Mouse (Mus musculus): ENCODE results near the gene Klhl42. TPM values are rescaled to one million over a fixed set of nuclear protein-coding genes. Genes with fewer than 3 reads are reported as not detected.

Gene Klhl42
- polyA plus RNA-seq, 1 experiment from 2014 or later = 7.1 TPM

DNA sequence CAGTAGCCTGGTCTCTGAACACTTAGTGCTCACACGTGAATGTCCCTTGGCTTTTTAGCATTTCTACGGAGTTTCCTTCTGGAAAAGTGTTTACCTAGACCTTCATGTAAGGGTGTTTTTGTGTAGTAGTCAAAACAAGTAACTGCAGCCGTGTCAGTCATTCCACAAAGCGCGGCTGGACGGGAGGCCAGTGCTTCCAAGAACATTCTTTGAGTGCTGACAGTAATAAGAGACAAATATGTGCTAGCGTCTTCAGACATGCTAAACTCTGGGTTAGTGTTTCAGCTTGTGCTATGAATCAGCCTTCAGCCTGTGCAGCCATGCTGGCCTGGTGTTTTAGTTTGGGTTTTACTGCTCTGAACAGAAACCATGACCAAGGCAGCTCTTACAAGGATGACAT is 28.5 kb upstream of the Klhl42 start:
- 91% methylated on average over 7 of the region's 7 CpGs for WGBS
- DNase-seq (ENCODE audit: low spot score) = no peak
- Histone ChIP-seq H3K4me3 (no peak overlapping the region), H3K27ac (no peak overlapping the region), H3K36me3 (peaks cover 89% of the 10 kb centered on the region), H3K4me1 (replicated peaks) (no peaks in the 10 kb centered on the region), H3K9me3 (no peaks in the 10 kb centered on the region), H3K27me3 (ENCODE audit: insufficient read depth, poor library complexity, severe bottlenecking) (no peaks in the 10 kb centered on the region)

DNA sequence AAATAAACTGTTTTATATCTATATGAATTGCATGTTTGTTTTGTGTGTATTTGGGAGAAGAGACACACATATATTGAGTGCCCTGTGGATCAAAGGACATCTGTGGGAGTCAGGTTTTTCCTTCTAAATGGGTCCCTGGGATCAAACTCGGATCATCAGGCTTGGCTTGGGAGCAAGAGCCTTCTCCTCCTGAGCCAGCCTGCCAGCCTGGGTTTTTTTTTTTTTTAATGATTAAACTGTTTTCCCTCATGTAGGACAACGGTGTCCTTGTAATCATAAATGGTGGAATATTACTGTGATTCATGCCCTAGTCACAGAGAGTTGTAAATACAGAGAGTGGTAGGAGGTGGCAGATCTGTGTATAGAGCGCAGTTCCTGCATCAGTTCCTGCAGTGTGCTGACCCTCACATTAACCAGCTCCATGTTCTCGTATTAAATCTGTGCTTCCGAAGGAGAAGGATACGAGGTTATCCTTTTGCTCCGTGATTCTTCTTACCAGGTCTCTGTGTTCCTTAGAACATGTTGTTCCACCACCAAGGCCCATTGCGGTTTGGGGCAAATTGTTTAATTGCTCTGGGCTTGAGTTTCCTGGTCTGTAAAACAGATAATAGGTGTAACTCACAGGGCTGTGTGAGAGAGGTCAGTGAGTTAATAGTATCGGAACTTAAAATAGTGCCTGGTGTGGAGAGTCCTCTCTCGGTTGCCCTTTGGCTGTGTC is 26.8 kb upstream of the Klhl42 start:
- Histone ChIP-seq H3K4me1 (replicated peaks) (peaks cover 10% of the 10 kb centered on the region), H3K4me3 (no peak overlapping the region), H3K36me3 (peaks cover 77% of the 10 kb centered on the region), H3K27me3 (ENCODE audit: insufficient read depth, poor library complexity, severe bottlenecking) (no peaks in the 10 kb centered on the region), H3K9me3 (no peaks in the 10 kb centered on the region), H3K27ac (no peak overlapping the region)
- no peak for DNase-seq (ENCODE audit: low spot score)
- 95% methylated on average over 10 of the region's 10 CpGs for WGBS

DNA sequence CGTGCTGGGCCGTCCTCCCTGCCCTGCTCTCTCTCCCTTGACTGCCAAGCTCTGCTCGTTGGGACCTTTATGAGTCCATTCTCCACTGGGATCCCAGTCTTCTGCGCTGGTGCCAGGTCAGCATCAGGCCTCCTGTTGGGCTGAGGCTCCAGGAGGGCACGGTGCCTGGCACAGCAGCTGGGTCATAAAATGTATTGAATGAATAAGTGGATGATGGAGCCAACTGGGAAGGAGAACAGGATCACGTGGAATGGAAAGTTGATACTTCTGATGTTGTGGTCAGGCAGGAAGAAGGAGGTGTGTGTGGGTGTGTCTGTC is 26.3 kb upstream of the Klhl42 start:
- peaks cover 72% of the 10 kb centered on the region for H3K36me3 ChIP-seq

DNA sequence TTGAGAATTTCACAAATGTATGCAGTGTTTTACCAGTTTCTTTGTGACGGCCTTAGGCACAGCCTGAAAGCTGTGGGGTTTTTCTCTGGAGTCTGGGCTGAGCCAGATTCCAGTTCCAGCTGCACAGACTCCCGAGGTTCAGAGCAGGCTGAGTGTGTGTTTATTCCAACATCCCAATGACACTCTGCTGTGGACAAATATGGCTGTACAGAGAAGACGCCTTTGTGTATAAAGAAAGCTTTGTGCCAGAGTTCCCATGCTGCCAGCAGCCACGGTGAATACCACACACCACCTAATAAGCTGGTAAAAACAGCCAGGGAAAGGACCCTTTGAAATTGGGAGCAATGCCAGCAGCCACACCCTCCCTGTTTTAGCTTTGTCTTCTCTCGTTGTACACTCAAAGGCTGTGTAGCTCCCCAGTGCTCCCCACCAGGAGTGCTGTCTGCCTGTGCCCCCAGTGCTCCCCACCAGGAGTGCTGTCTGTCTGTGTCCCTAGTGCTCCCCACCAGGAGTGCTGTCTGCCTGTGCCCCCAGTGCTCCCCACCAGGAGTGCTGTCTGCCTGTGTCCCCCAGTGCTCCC is 15.3 kb upstream of the Klhl42 start:
- Histone ChIP-seq H3K9me3 (no peaks in the 10 kb centered on the region), H3K27me3 (ENCODE audit: insufficient read depth, poor library complexity, severe bottlenecking) (no peaks in the 10 kb centered on the region), H3K36me3 (peaks cover 41% of the 10 kb centered on the region), H3K4me3 (no peak overlapping the region), H3K27ac (no peak overlapping the region), H3K4me1 (replicated peaks) (no peaks in the 10 kb centered on the region)
- DNase-seq (ENCODE audit: low spot score) = no peak
- WGBS = 73% methylated on average over 5 of the region's 5 CpGs

More for the DNA sequence above, 26.3 kb upstream of the Klhl42 start:
- Histone ChIP-seq H3K27ac (no peak overlapping the region), H3K4me3 (no peak overlapping the region), H3K9me3 (no peaks in the 10 kb centered on the region), H3K27me3 (ENCODE audit: insufficient read depth, poor library complexity, severe bottlenecking) (no peaks in the 10 kb centered on the region), H3K4me1 (replicated peaks) (peaks cover 10% of the 10 kb centered on the region)
- WGBS = 91% methylated on average over 6 of the region's 6 CpGs
- no peak for DNase-seq (ENCODE audit: low spot score)

DNA sequence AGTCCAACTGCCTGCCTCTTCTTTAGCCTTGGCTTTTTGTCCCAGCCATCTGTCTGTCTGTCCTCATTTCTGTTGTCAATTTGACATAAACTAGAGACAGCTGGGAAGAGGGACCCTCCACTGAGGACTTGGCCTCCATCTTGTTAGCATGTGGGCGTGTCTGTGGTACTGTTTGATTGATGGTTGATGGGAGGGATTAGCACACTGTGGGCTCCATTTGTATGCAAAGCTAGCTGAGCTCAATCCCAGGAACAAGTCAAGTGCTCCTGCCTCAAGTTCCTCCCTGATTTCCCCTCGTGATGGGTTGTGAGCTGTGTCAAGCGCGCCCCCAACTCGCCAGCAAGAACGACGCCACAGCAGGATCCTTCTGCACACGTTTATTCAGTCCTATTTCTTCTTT is 14.3 kb upstream of the Klhl42 start:
- 80% methylated on average over 8 of the region's 8 CpGs for WGBS
- no peaks in the 10 kb centered on the region for H3K27me3 ChIP-seq (ENCODE audit: insufficient read depth, poor library complexity, severe bottlenecking)
- H3K4me1 ChIP-seq (replicated peaks) = no peaks in the 10 kb centered on the region
- no peak for DNase-seq (ENCODE audit: low spot score)
- H3K36me3 ChIP-seq = peaks cover 32% of the 10 kb centered on the region
- no peaks in the 10 kb centered on the region for H3K9me3 ChIP-seq
- H3K4me3 ChIP-seq = no peak overlapping the region
- no peak overlapping the region for H3K27ac ChIP-seq

DNA sequence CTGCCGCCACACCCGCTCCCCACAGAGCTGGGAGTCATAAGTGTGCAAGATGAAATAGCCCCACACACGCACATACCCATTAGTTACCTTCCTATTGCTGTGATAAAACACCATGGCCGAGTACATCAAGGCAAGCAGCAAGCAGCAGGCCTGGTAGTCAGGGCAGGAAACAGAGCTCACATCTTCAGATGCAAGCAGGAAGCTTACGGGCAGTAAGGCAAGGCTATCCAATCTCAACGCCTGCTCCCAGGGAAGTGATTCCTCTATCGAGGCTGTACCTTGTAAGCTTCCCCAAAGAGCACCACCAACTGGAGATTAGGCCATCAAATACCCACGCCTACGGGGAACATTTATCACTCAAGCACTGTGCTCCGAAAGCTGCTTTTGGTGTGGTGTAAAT is 11.3 kb upstream of the Klhl42 start:
- Histone ChIP-seq H3K4me3 (no peak overlapping the region), H3K4me1 (replicated peaks) (no peaks in the 10 kb centered on the region), H3K36me3 (peaks cover 12% of the 10 kb centered on the region), H3K9me3 (no peaks in the 10 kb centered on the region), H3K27ac (no peak overlapping the region), H3K27me3 (ENCODE audit: insufficient read depth, poor library complexity, severe bottlenecking) (no peaks in the 10 kb centered on the region)
- 93% methylated on average over 10 of the region's 10 CpGs for WGBS
- DNase-seq (ENCODE audit: low spot score) = no peak

DNA sequence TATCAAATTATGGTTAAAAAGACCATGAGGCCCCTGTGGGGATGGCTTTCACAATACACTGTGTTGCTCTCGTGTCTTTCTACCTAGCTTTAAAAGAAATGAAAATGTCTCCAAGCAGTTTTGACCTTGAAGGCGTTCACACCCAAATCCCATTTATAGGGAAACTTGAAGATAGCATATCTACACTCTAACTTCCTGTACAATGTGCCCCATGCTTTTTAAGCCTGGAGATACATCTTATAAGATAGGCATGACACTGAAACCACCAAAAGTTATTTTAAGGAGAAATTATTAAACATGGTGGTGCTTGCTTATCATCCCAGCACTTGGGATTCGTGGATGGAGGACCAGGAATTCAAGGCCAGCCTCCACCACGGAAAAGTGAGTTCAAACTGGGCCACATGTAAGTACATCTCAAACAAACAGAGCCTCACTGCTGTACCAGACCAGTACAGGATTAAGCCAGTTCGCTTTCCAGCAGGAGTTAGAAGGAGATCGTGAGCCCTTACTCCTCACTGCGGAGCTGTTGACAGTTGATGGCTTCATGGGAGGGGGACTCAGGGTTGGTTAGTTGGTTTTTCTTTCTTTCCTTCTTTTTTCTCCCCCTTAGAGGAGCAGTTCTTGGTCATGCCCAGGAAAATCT is 5.7 kb upstream of the Klhl42 start:
- Histone ChIP-seq H3K36me3 (no peaks in the 10 kb centered on the region), H3K27ac (no peak overlapping the region), H3K4me1 (replicated peaks) (peaks cover 22% of the 10 kb centered on the region), H3K27me3 (ENCODE audit: insufficient read depth, poor library complexity, severe bottlenecking) (peaks cover 18% of the 10 kb centered on the region), H3K9me3 (no peaks in the 10 kb centered on the region), H3K4me3 (no peak overlapping the region)
- no peak for DNase-seq (ENCODE audit: low spot score)
- 52% methylated on average over 7 of the region's 7 CpGs for WGBS

DNA sequence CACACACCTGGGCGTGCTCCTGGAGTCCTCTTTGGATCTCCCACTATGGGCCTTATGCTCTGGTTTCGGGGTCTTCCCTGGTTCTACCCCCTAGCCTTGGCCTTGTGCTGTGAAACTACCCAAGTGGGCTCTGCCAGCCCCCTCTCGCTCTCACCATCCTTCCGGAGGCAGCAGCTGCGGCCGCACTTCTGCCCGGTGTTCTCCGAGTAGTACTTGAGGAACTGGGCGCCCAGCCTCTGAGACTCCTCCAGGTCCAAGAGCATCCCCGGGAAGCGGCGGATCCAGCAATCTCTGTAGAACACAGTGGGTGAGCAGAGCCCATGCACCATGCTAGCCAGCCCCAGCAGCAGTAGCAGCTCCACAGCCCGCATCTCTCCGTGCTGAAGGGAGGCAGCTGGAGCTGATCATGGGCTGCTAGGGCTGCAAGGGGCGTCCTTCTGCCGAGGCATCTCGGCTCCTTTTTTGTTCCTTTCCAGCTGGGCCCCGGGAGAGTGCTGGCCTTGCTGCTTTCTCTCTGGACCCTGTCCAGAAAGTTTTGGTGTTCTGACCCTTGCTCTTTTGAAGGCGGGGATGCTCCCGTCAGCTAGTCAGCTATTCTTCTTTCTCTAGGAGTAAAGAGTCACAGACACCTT is 4.5 kb upstream of the Klhl42 start, which contains the start of gene Mansc4:
Gene Mansc4 (minus strand): TSS at position 439 of the 632 bp plus-strand sequence.
- H3K4me3 ChIP-seq = peak within 1 kb of the TSS; percentile 48
- WGBS = 4% methylated on average over 20 of the region's 20 CpGs
- H3K9me3 ChIP-seq = no peaks in the 10 kb centered on the region
- H3K36me3 ChIP-seq = no peaks in the 10 kb centered on the region
- H3K4me1 ChIP-seq (replicated peaks) = peaks cover 34% of the 10 kb centered on the region
- H3K27ac ChIP-seq = peak within 1 kb of the TSS; percentile 74
- DNase-seq (ENCODE audit: low spot score) = peak; percentile 59
- peaks cover 20% of the 10 kb centered on the region for H3K27me3 ChIP-seq (ENCODE audit: insufficient read depth, poor library complexity, severe bottlenecking)

DNA sequence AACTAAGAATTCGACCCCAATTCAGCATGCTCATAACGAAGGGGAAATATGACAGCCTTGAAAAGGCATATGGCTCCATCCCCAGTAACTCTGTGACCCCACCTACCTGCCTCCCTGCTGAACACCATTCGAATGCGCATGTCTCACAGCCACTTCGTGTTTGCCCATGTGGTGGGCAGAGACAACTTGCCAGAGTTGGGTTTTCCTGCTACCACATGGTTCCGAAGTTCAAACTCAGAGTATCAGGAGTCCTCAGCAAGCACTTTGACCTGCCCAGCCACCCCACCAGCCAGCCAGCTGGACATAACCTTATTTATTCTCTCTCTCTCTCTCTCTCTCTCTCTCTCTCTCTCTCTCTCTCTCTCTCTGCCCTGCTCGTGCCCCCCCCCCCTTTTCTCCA is 3.4 kb upstream of the Klhl42 start:
- WGBS = 42% methylated on average over 7 of the region's 7 CpGs
- Histone ChIP-seq H3K9me3 (no peaks in the 10 kb centered on the region), H3K4me1 (replicated peaks) (peaks cover 44% of the 10 kb centered on the region), H3K27ac (no peak overlapping the region), H3K36me3 (no peaks in the 10 kb centered on the region), H3K27me3 (ENCODE audit: insufficient read depth, poor library complexity, severe bottlenecking) (peaks cover 20% of the 10 kb centered on the region), H3K4me3 (no peak overlapping the region)
- DNase-seq (ENCODE audit: low spot score) = no peak

DNA sequence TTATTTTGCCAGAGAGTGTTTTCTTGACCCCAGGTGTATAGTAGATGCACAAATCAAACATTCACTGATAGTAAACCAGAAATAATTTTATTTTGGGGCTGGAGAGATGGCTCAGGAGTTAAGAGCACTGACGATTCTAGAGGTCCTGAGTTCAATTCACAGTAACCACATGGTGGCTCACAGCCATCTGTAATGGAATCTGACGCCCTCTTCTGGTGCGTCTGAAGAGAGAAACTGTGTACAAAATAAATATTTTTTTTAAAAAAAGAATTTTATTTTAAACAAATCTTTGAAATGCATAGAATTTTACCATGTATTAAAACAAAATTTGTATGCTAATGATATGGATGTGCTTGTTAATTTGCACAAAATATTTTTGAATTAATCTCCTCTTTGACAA is 2.7 kb upstream of the Klhl42 start:
- no peak overlapping the region for H3K27ac ChIP-seq
- H3K4me3 ChIP-seq = no peak overlapping the region
- WGBS = 79% methylated on average over 3 of the region's 3 CpGs
- H3K9me3 ChIP-seq = no peaks in the 10 kb centered on the region
- no peak for DNase-seq (ENCODE audit: low spot score)
- 0 out of 2 replicates have a peak, but pooled peaks cover 3% of the 10 kb centered on the region for H3K36me3 ChIP-seq
- peaks cover 50% of the 10 kb centered on the region for H3K4me1 ChIP-seq (replicated peaks)
- H3K27me3 ChIP-seq (ENCODE audit: insufficient read depth, poor library complexity, severe bottlenecking) = peaks cover 20% of the 10 kb centered on the region

DNA sequence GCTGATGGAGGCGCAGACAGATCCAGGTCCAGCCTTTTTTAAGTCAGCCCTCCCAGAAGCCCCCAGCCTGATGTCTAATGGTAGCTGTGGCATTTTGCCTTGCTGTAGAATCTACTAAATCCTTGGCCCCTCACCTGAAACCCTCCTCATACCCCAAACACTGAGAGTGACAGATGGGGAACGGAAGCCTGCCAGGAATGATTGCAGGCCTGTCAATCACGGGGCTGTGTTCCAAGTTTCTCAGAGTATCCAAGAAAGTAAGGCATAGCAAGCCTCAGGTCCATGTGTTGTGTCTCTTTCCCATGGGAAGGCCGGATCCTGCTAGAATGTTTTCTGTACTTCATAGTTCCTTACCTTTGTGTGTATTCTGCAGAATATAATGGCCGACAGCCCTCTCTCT is 988 bp upstream of the Klhl42 start:
- 64% methylated on average over 5 of the region's 5 CpGs for WGBS
- H3K27ac ChIP-seq = no peak overlapping the region

DNA sequence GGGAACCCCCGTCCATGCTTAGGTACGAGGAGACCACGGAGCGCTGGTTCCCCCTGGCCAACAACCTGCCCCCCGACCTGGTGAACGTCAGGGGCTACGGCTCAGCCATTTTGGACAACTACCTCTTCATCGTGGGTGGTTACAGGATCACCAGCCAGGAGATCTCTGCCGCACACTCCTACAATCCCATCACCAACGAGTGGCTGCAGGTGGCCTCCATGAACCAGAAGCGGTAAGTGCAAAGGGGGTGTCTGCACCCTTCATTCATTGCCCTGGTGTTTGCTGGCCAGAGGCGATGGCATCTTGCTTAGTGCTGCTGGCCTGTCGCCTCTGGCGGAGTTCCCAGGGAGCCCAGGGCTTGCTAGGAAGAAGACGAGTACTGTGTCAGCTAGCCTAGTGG is 957 bp downstream of the Klhl42 start:
- H3K27ac ChIP-seq = peak overlapping the region; percentile 94
- no peak for DNase-seq (ENCODE audit: low spot score)
- H3K4me1 ChIP-seq (replicated peaks) = peaks cover 52% of the 10 kb centered on the region
- H3K9me3 ChIP-seq = no peaks in the 10 kb centered on the region
- H3K36me3 ChIP-seq = peaks cover 18% of the 10 kb centered on the region
- 1% methylated on average over 15 of the region's 15 CpGs for WGBS
- H3K27me3 ChIP-seq (ENCODE audit: insufficient read depth, poor library complexity, severe bottlenecking) = peaks cover 20% of the 10 kb centered on the region
- H3K4me3 ChIP-seq = peak overlapping the region; percentile 86

More for the DNA sequence above, 988 bp upstream of the Klhl42 start:
- DNase-seq (ENCODE audit: low spot score) = no peak
- Histone ChIP-seq H3K9me3 (no peaks in the 10 kb centered on the region), H3K4me3 (peak overlapping the region; percentile 86; the same call in 1 of the 2 replicates), H3K36me3 (peaks cover 7% of the 10 kb centered on the region), H3K4me1 (replicated peaks) (peaks cover 62% of the 10 kb centered on the region), H3K27me3 (ENCODE audit: insufficient read depth, poor library complexity, severe bottlenecking) (peaks cover 20% of the 10 kb centered on the region)

DNA sequence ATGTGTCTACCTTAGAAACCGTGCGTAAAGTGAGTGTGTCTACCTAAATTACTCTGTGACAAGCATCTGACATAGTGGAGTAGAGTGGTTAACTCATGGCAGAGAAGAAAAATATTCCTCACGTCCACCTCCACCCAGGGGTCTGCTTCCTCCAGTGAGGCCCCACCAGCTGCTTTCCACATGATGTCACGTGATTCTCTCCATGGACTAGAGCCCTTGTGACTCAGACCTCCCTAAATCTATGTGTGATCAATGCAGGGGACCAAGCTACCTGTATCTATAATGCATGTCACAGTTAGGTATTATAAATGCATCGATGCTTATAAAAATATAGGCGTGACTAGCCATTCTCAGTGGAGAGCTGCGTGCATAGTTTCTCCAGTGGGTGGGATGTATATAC is 3.6 kb downstream of the Klhl42 start:
- H3K4me3 ChIP-seq = no peak overlapping the region
- no peak overlapping the region for H3K27ac ChIP-seq
- peaks cover 46% of the 10 kb centered on the region for H3K4me1 ChIP-seq (replicated peaks)
- peaks cover 9% of the 10 kb centered on the region for H3K27me3 ChIP-seq (ENCODE audit: insufficient read depth, poor library complexity, severe bottlenecking)
- no peak for DNase-seq (ENCODE audit: low spot score)
- peaks cover 18% of the 10 kb centered on the region for H3K36me3 ChIP-seq
- no peaks in the 10 kb centered on the region for H3K9me3 ChIP-seq
- 85% methylated on average over 7 of the region's 7 CpGs for WGBS

Data from hindbrain, embryonic 10.5 days (tissue).